Mouse (Mus musculus) cerebellum, adult 2 months (tissue): ENCODE results near the gene Ank2.

Experiments
- CTCF ChIP-seq: fragments of 200-500 bp; IDR thresholded peaks from 2 replicates; pipeline ENCODE4 v1.5.1; 2011; ENCODE audit warnings: low read depth, mild to moderate bottlenecking, control low read depth, low read length, moderate library complexity, borderline replicate concordance; ENCODE audit not compliant: insufficient read depth
- POLR2A ChIP-seq: fragments of 200-500 bp; IDR thresholded peaks from 2 replicates; pipeline ENCODE4 v1.6.1; 2011; ENCODE audit warnings: low read length, control low read depth, borderline replicate concordance; ENCODE audit not compliant: insufficient read depth

GRCm38 (mm10) chr3:127020167-127020566, 479.0 kb downstream of the Ank2 start:
- TF ChIP-seq CTCF = no peak
- no peak for TF ChIP-seq POLR2A
